ENCODE assay signal across 11 mouse cellular contexts in the genomic region with DNA sequence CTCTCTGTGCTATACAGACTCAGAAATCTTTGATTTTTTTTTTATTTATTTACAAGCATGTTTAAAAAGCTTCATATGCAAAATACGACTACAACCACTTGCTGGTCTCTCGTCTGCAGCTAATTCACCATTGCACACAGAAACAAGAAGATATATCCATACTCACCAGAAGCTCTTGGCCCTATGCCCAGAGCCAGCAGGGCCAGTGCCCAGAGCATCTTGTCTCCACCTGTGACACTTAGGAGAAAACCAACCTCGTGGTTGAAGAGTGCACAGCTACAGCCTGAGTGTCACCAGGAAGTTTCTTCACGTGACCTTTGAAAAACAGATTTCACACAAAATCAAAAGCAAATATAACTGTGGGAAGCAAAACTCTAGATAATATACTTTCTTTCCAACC. TPM values are rescaled to one million over a fixed set of nuclear protein-coding genes. Genes with fewer than 3 reads are reported as not detected.
DNase-seq lines count a peak whose midpoint lies in the region; ATAC-seq and TF ChIP-seq lines count a peak whose summit lies in the region.
"Had no signal": no experiment of that assay in that cellular context is flagged by ENCODE, and none has a peak within 500 bp of the region (broad histone marks: within the 10 kb centered on the region; RNA-seq: fewer than 3 reads in every experiment).

No protein-coding gene starts in this region.

- peaks cover 3 to 9% of the 10 kb centered on the region in 2 experiments; a peak in 3 of 4 replicates for H3K4me1 ChIP-seq in heart, embryonic 14.5 days (ENCODE audit: control insufficient read depth in 2 of 2, insufficient read depth in 2 of 2, low read length in 2 of 2)
- peaks cover 22% of the 10 kb centered on the region; the same call in 1 of the 2 replicates for H3K4me1 ChIP-seq in heart, embryonic 12.5 days (replicated peaks)
- H3K4me1 ChIP-seq in lung, embryonic 16.5 days (replicated peaks; ENCODE audit: control insufficient read depth, insufficient read depth, low read length) = peaks cover 20% of the 10 kb centered on the region
- H3K4me1 ChIP-seq in stomach, postnatal 0 days (replicated peaks; ENCODE audit: control insufficient read depth, insufficient read depth) = peaks cover 3% of the 10 kb centered on the region; the same call in 1 of the 2 replicates

- H3K4me2 ChIP-seq in heart, embryonic 14.5 days (ENCODE audit: low read length) = peak overlapping the region; percentile 66
- H3K4me2 ChIP-seq in heart, embryonic 12.5 days = no peak overlapping the region
- H3K4me2 ChIP-seq in lung, embryonic 16.5 days (ENCODE audit: low read depth, low read length) = peak overlapping the region; percentile 35
- H3K4me2 ChIP-seq in stomach, postnatal 0 days (replicated peaks; ENCODE audit: low read depth) = peak overlapping the region; percentile 53

- no peak overlapping the region for H3K27ac ChIP-seq in heart, embryonic 14.5 days (replicated peaks in 1 of 2; ENCODE audit: control insufficient read depth in 1 of 2, insufficient read depth in 1 of 2, low read depth in 2 of 2, low read length in 2 of 2)
- H3K27ac ChIP-seq in heart, embryonic 12.5 days (ENCODE audit: poor library complexity, severe bottlenecking) = no peak overlapping the region
- H3K27ac ChIP-seq in lung, embryonic 16.5 days (ENCODE audit: low read length) = no peak overlapping the region
- peak overlapping the region; percentile 58 for H3K27ac ChIP-seq in stomach, postnatal 0 days (replicated peaks)

- TF ChIP-seq EP300 in stomach, postnatal 0 days (optimal IDR thresholded peaks at IDR 0.05) = no peak

- WGBS in heart, embryonic 14.5 days = 45% methylated on average over 4 of the region's 4 CpGs
- 49% methylated on average over 4 of the region's 4 CpGs for WGBS in heart, embryonic 12.5 days
- WGBS in lung, embryonic 16.5 days = 45% methylated on average over 4 of the region's 4 CpGs
- WGBS in stomach, postnatal 0 days = 33% methylated on average over 4 of the region's 4 CpGs

- peaks cover 20% of the 10 kb centered on the region for H3K36me3 ChIP-seq in heart, embryonic 14.5 days (ENCODE audit: control insufficient read depth, insufficient read depth, low read length)
- H3K36me3 ChIP-seq in heart, embryonic 12.5 days = no peaks in the 10 kb centered on the region
- no peaks in the 10 kb centered on the region; the same call in 1 of the 2 replicates for H3K36me3 ChIP-seq in lung, embryonic 16.5 days (ENCODE audit: control insufficient read depth, insufficient read depth, low read length)
- H3K36me3 ChIP-seq in stomach, postnatal 0 days (ENCODE audit: control insufficient read depth, insufficient read depth, low read length) = no peaks in the 10 kb centered on the region; the same call in 1 of the 2 replicates

- peak overlapping the region in 1 of 2 experiments; percentile 38; a peak in 1 of 4 replicates for H3K4me3 ChIP-seq in heart, embryonic 14.5 days (ENCODE audit: control insufficient read depth in 1 of 2, insufficient read depth in 1 of 2, low read depth in 1 of 2, low read length in 2 of 2)
- H3K4me3 ChIP-seq in heart, embryonic 12.5 days = no peak overlapping the region
- no peak overlapping the region; the same call in 1 of the 2 replicates for H3K4me3 ChIP-seq in lung, embryonic 16.5 days (ENCODE audit: low read length)
- H3K4me3 ChIP-seq in stomach, postnatal 0 days (ENCODE audit: low read depth, low read length) = peak overlapping the region; percentile 17; the same call in 1 of the 2 replicates

- ATAC-seq in heart, embryonic 14.5 days (ENCODE audit: insufficient number of reproducible peaks, insufficient read depth, low FRiP score, low read depth) = no peak
- no peak for ATAC-seq in heart, embryonic 12.5 days (ENCODE audit: insufficient number of reproducible peaks, low FRiP score)
- no peak for ATAC-seq in lung, embryonic 16.5 days (ENCODE audit: low read depth)
- no peak for ATAC-seq in stomach, postnatal 0 days (ENCODE audit: low FRiP score, low TSS enrichment)
- ATAC-seq: CD4-positive, CD25-positive, alpha-beta regulatory T cell, adult 4 months had no signal

- TF ChIP-seq CTCF in stomach, postnatal 0 days (IDR thresholded peaks at IDR 0.05; ENCODE audit: low read depth) = no peak

- DNase-seq in lung, postnatal 36 days = no peak
- peak; percentile 75 to 87 for DNase-seq in cerebellum, postnatal 25 days
- no peak for DNase-seq in stomach, postnatal 0 days (ENCODE audit: low spot score)
- DNase-seq in frontal cortex, postnatal 25 days (ENCODE audit: low spot score in 2 of 2) = no peak
- DNase-seq in B cell, adult 2 months = no peak
- DNase-seq: liver; lung, postnatal 4 days had no signal

- H3K9me3 ChIP-seq in heart, embryonic 14.5 days (ENCODE audit: control insufficient read depth, low read length) = no peaks in the 10 kb centered on the region
- H3K9me3 ChIP-seq in heart, embryonic 12.5 days (replicated peaks) = no peaks in the 10 kb centered on the region
- H3K9me3 ChIP-seq in lung, embryonic 16.5 days (ENCODE audit: control insufficient read depth, low read length) = no peaks in the 10 kb centered on the region
- no peaks in the 10 kb centered on the region for H3K9me3 ChIP-seq in stomach, postnatal 0 days (ENCODE audit: control insufficient read depth, low read length)

- no peaks in the 10 kb centered on the region for H3K27me3 ChIP-seq in heart, embryonic 14.5 days (ENCODE audit: control insufficient read depth, insufficient read depth, low read length)
- H3K27me3 ChIP-seq in heart, embryonic 12.5 days (replicated peaks) = 0 out of 2 replicates have a peak, but pooled peaks cover 3% of the 10 kb centered on the region
- H3K27me3 ChIP-seq in lung, embryonic 16.5 days (ENCODE audit: control insufficient read depth, insufficient read depth, low read depth, low read length) = no peaks in the 10 kb centered on the region
- no peaks in the 10 kb centered on the region for H3K27me3 ChIP-seq in stomach, postnatal 0 days (ENCODE audit: control insufficient read depth, insufficient read depth, low read length)

- peak overlapping the region; percentile 38 for H3K9ac ChIP-seq in heart, embryonic 14.5 days (ENCODE audit: low read length)
- no peak overlapping the region for H3K9ac ChIP-seq in heart, embryonic 12.5 days
- peak overlapping the region; percentile 29; the same call in 1 of the 2 replicates for H3K9ac ChIP-seq in lung, embryonic 16.5 days (ENCODE audit: low read length)
- H3K9ac ChIP-seq in stomach, postnatal 0 days (ENCODE audit: low read length) = no peak overlapping the region

RNA-seq across cellular contexts. Expression of a gene that starts 2.8 kb away (rescaled TPM):
- 36.9 and 37.9 TPM in 2 replicates for polyA plus RNA-seq in heart, embryonic 14.5 days (2014; fragmentation: Nextera tagmentation; extraction: Ambion mirVana)
- 11.6 and 12.3 TPM in 2 replicates for polyA plus RNA-seq in heart, embryonic 12.5 days (2016; fragmentation: Nextera tagmentation; extraction: Ambion mirVana)
- polyA plus RNA-seq in lung, embryonic 16.5 days (2015; fragmentation: Nextera tagmentation; extraction: Ambion mirVana) = 28.6 and 31.5 TPM in 2 replicates
- 18.6 and 21.4 TPM in 2 replicates for polyA plus RNA-seq in stomach, postnatal 0 days (2015; fragmentation: Nextera tagmentation; extraction: Ambion mirVana)
- polyA plus RNA-seq: CD4-positive, CD25-positive, alpha-beta regulatory T cell, adult 4 months had no signal

Comparison
In these comparisons a context has a peak if more than half of its experiments do, and no peak if none do; other contexts are left out.
1. H3K9ac ChIP-seq: peak in heart, embryonic 14.5 days (single experiment) and lung, embryonic 16.5 days (single experiment); none in heart, embryonic 12.5 days (single experiment) and stomach, postnatal 0 days (single experiment).
2. DNase-seq: peak in cerebellum, postnatal 25 days (2 of 2); none in lung, postnatal 36 days (single experiment), stomach, postnatal 0 days (single experiment), frontal cortex, postnatal 25 days (0 of 2) and B cell, adult 2 months (0 of 2).